Mouse (Mus musculus) T-cell, adult 2 months (primary cell): ENCODE measurements around the gene Lrig2.

Experiments used
- DNase-seq: peaks from one replicate; pipeline ENCODE4 v3.0.0; 2022; ENCODE audit warnings: low spot score

Gene Lrig2

DNA sequence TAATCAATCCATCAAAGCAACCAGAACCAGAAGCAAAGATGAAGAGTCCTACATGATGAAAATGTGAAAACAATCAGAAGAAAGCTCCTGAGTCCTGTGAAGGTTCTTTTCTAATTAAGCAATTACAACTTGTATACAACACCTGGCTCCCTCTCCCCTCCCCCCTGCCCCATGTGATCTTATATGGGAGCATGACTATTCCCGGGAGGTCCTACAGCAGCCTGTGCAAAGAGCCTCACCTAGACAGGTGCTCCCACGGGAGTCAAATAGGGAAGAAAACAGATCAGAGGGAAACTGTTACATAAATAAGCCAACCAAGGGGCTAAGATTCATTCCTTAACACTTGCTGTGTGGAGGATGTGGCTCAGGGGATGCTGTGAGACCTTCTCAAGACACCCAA lies 143.8 kb downstream of the Lrig2 start:
- DNase-seq, result no peak

DNA sequence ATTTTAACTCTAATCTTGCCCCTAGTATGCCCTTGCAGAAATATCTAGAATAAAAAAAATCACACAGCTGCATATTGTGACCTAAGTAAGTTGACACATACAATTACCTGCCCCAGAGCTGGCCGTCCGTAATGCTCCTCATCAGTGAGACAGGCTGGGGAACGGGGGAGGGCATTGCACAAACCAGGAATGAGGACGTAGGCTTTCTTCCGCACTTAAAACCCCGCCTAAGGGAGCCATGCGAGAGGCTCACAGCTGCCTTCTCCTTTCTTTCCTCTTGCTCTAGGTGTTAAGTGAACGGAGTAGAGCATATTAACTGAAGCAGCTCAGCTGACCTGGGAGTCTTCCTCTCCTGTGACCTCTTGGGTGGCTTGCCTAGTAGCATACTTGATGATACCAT lies 149.9 kb downstream of the Lrig2 start:
- DNase-seq, result no peak

DNA sequence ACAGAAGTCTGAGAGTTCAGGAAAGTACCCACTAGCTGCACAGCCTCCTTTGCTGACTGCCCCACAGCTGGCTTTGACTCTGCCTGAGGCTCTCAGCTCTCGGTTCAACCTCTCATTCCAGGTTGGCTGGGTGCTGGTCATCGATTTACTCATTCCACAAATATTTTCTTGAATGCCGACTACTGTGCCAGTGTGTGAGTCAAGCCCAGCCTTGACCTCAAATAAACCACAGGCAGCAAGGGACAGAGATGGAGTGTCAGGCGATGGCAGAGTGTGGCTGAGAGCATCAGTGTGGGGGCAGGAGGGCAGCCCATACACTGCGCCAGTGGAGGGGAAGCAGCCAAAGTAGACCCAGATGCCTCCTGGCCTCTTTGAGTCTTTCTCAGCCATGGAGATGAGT lies 151.4 kb downstream of the Lrig2 start:
- DNase-seq, result no peak

DNA sequence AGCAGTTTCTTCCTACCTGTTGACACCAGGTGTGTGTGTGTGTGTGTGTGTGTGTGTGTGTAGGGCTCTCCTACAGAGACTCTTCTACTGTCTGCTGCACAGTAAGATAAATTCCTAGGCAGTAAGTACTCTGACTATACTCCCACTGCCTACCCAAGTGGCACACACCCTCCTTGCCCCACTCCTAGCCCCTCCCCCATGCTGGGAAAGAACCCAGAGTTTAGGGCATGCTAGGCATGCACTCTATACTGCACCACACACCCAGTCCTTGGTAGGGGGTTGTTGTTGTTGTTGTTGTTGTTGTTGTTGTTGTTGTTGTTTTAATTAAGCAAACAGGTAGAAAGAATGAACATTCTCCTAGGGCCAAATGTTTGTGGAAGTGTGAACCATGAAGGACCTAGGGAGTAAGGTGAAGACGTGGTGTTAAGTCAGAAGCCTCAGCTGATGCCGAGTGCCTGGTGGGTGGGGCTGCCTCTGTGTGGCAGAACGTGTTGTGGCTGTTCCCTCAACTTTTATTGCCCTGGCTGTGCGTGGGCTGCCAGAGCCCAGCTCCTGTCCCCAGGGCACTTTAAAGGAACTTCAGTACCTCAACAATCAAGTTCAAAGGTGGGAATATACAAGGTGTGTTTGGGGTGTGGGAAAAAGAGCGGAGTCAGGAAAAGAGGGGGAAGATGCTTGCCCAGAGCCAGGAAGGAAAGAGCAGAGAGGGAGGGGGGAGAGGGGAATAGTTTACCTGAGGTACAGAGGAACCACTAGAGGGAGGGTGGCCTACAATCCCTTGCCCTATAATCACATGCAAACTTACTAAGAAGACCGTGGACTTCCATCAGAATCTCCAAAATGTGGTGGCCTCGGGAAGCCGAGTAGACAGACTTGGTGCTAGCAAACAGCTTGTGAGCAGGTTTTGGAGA lies 152.2 kb downstream of the Lrig2 start:
- DNase-seq, result no peak

- no peak for DNase-seq
These were observed 153.0 kb downstream of the Lrig2 start for GRCm38 (mm10) chr3:104358747-104359146.

GRCm38 (mm10) chr3:104356106-104356505 lies 155.6 kb downstream of the Lrig2 start:
- DNase-seq, result no peak

DNA sequence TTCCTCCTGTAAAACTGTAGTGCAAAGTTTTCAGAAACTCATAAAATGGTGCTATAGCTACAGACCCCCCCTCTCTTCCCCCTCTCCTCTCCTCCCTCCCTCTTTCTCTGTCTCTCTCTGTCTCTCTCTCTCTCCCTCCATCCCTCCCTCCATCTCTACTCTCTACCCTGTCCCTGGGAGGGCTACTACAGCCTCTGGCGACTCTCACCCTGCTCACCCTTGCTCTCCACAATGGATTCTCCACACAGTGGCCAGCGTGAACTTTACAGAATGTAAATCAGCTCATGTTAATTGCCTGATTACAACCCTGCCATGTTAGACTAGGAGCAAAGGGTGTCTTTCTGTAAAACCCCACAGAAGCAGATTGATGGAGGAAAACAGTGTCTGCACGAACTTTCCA lies 157.8 kb downstream of the Lrig2 start:
- DNase-seq, result no peak

GRCm38 (mm10) chr3:104352358-104353060 lies 159.2 kb downstream of the Lrig2 start:
- DNase-seq, result no peak

DNA sequence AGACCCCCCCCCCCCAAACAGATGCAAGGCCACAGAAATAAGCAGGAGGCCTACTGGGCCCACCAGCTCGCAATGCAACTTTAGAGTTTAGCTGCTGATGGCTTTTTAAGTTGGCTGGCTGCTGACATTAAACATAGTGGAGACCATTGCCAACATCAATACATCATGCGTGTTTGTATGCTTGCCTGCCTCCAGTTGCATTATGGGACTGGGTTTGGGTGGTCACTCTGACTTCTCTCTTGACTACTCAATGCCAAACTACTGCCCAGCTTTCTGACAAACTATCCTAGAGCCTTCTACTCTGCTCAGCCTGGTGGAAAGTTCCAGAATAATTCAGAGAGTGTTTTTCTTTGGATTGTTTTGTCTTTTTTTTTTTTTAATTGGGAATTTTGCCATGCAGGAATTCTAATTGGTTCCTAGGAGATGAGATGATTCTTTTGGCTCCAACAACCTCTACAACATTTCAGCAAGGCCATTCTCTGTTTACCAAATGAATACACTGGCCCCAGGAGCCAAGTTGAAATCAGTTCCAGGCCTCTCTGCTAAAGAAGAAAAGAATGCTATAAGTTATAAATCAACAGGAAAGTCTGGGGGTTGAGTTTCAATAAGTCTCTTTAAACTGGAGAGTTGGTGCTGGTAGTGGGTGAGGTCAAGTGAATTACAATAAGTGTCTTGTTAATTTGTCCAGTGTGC lies 161.3 kb downstream of the Lrig2 start:
- DNase-seq, result no peak

- DNase-seq, result no peak
These were observed 161.9 kb downstream of the Lrig2 start for GRCm38 (mm10) chr3:104349847-104350228.

GRCm38 (mm10) chr3:104349203-104349846 lies 162.4 kb downstream of the Lrig2 start:
- no peak for DNase-seq
